Mouse (Mus musculus): ENCODE data around the gene Iqsec1. TPM values are rescaled to one million over a fixed set of nuclear protein-coding genes. Genes with fewer than 3 reads are reported as not detected.

Gene Iqsec1
- polyA plus RNA-seq (2016; fragmentation: Nextera tagmentation; extraction: Ambion mirVana): 15.8 and 18.4 TPM in 2 replicates

DNA sequence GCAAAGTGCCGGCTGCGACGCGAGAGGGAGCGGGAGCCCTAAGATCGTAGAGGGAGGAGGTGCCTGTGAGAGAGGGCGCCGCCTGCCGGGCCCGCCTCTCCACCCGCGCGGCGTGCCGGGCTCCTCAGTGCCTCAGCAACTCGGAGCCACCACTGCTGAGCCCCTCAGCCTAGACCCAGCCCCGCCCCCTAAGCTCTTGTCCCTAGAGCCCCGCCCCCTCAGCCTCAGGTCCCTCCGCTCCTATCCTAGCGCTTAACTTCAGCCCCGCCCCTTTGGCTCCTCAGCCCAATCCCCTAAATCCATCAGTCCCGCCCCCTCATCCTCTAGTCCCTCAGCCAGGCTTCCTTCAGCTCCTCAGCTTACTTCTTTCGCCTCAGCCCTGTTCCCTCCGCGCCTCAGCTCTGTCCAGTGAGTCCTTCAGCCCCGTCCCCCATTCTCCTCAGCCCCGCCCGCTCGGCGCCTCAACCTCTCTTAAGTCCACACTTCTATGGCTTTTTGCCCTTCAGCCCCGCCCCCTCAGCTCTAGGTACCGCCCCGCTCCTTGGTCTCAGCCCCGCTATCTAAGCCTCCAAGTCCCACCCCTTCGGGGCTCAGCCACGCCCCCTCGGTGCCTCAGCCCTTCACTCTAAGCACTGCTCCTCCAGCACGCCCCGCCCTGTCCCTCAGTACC lies at the start of gene Iqsec1:
TSS of gene Iqsec1 (minus strand) at position 38 of the 670 bp plus-strand sequence.
- Histone ChIP-seq H3K27me3 (peaks cover 15% of the 10 kb centered on the region), H3K9ac (peak within 1 kb of the TSS; percentile 81), H3K4me2 (replicated peaks) (peak within 1 kb of the TSS; percentile 99), H3K4me3 (peak within 1 kb of the TSS; percentile 76), H3K27ac (peak within 1 kb of the TSS; percentile 66), H3K4me1 (peaks cover 11% of the 10 kb centered on the region), H3K9me3 (replicated peaks) (peaks cover 25% of the 10 kb centered on the region; the same call in 1 of the 2 replicates), H3K36me3 (no peaks in the 10 kb centered on the region)
- ATAC-seq (ENCODE audit: low FRiP score): peak; percentile 95
- under 1% methylated on average over 33 of the region's 39 CpGs for WGBS

DNA sequence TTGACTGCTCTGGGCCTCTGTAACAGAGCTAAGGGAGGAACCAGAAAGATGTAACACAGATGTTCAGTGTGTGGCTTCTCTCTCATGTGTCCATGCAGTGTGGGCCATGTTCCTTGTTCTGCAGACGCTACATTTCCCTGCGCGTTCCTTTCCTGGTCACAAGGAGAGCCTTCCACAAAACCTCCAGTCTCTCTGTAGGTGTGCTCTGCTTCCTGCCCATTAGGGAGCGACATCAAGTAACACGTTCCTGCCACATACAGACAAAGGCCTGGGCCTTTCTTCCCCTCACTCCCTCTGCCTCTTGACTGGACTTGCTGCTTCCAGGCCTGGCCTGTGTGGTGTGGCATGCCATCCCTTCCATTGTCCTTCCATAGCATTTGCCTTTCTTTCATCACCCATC lies 39.8 kb upstream of the Iqsec1 start:
- 80% methylated on average over 5 of the region's 5 CpGs for WGBS
- Histone ChIP-seq H3K9me3 (replicated peaks) (no peaks in the 10 kb centered on the region), H3K27ac (no peak overlapping the region)

DNA sequence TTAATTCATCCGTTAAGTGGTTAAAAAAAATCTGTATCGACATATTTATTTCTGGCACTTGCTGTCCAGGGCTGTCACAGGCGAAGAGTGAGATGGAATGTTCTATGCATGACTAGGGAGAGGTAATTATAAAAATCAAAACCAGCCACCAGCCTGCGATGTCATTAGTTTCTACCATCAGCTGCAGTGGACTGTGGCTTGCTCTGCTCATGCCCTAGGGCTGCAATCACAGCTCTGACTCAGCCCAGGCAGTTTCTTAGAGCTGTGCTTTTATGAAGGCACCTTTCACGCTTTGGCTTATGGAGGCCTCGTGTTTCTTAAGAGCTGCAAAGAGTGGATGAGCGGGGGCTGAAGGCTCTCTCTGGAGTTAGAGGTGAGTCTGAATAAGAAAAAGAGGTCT lies 32.3 kb upstream of the Iqsec1 start:
- peak; percentile 60 for ATAC-seq (ENCODE audit: low FRiP score)
- Histone ChIP-seq H3K4me2 (replicated peaks) (no peak overlapping the region), H3K4me1 (peaks cover 5% of the 10 kb centered on the region; the same call in 1 of the 2 replicates), H3K36me3 (peaks cover 4% of the 10 kb centered on the region; the same call in 1 of the 2 replicates), H3K9ac (no peak overlapping the region), H3K27ac (peak overlapping the region; percentile 64), H3K4me3 (no peak overlapping the region), H3K27me3 (no peaks in the 10 kb centered on the region), H3K9me3 (replicated peaks) (no peaks in the 10 kb centered on the region)
- WGBS: 76% methylated on average over 7 of the region's 7 CpGs

More for the DNA sequence above, 39.8 kb upstream of the Iqsec1 start:
- Histone ChIP-seq H3K9ac (no peak overlapping the region), H3K4me2 (replicated peaks) (no peak overlapping the region), H3K36me3 (peaks cover 22% of the 10 kb centered on the region; the same call in 1 of the 2 replicates), H3K27me3 (no peaks in the 10 kb centered on the region), H3K4me3 (no peak overlapping the region), H3K4me1 (no peaks in the 10 kb centered on the region)
- no peak for ATAC-seq (ENCODE audit: low FRiP score)

DNA sequence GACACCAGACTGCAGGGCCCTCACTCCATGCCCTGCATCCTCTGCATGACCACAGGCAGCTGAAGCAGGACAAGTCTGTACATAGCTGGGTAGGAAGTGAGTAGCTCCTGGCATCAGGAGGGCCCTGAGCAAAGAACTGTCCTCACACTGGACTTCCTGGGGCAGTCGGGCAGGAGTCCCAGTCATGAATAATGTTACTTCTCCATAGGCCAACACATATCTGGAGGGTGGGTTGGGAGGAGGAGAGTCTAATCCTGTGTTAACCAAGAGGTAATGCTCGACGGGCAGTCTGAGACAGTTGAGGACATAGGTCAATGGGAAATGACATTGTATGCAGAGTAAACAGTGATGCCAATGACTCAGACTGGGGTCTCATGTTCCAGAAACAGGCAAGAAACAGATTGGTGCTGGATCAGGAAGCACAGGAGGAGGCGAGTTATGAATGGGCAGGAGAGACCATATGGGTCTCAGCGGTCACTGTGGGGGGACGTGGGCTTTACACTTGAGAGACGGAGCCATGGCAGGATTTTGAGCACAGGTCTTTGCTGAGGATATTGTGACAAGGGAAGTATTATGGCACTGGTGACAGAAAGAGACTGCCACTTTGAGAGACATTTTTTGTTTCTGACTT lies 28.2 kb upstream of the Iqsec1 start:
- WGBS: 85% methylated on average over 7 of the region's 7 CpGs
- no peak overlapping the region for H3K9ac ChIP-seq
- H3K4me3 ChIP-seq: no peak overlapping the region
- ATAC-seq (ENCODE audit: low FRiP score): no peak
- H3K9me3 ChIP-seq (replicated peaks): no peaks in the 10 kb centered on the region
- peaks cover 12% of the 10 kb centered on the region for H3K4me1 ChIP-seq
- no peak overlapping the region for H3K4me2 ChIP-seq (replicated peaks)
- no peak overlapping the region for H3K27ac ChIP-seq
- H3K27me3 ChIP-seq: no peaks in the 10 kb centered on the region
- peaks cover 4% of the 10 kb centered on the region; the same call in 1 of the 2 replicates for H3K36me3 ChIP-seq

DNA sequence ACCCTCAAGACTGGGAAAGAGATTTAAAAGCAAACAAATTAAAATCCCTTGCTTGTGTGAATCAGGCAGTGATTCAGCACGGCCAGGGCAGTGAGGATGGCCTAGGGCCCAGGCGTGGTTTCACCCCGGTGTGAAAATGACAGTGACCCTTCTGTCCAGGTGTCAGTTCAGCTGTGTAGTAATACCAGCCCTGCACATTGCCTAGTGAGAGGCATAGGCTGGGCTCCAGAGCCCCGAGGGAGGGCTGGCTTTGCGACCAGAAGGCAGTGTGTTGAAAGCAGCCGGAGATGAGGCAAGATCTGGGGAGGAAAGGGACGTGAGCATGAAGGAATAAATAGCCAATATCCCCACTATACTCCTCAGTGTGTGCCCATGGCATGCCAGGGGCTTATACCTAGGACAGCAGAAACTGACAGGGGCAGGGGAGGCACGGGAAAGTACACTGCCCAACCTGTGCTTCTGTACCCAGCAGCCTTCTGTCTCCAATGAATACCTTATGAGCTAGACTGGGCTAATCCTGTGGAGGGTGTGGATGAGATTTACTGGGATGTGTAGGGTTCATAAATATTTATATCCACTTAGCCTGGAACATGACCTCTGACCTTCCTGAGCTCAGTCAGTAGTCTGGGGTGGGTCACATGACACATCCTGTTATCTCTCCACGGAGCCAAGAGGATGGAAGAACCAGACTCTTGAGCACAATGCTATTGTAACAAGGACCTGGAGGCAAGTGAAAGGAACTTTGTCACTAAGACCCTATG lies 25.9 kb upstream of the Iqsec1 start:
- Histone ChIP-seq H3K4me1 (peaks cover 7% of the 10 kb centered on the region), H3K4me2 (replicated peaks) (no peak overlapping the region), H3K27ac (no peak overlapping the region), H3K9ac (no peak overlapping the region), H3K27me3 (no peaks in the 10 kb centered on the region), H3K4me3 (no peak overlapping the region), H3K36me3 (no peaks in the 10 kb centered on the region; the same call in 1 of the 2 replicates), H3K9me3 (replicated peaks) (no peaks in the 10 kb centered on the region)
- ATAC-seq (ENCODE audit: low FRiP score): no peak
- WGBS: 57% methylated on average over 9 of the region's 9 CpGs

DNA sequence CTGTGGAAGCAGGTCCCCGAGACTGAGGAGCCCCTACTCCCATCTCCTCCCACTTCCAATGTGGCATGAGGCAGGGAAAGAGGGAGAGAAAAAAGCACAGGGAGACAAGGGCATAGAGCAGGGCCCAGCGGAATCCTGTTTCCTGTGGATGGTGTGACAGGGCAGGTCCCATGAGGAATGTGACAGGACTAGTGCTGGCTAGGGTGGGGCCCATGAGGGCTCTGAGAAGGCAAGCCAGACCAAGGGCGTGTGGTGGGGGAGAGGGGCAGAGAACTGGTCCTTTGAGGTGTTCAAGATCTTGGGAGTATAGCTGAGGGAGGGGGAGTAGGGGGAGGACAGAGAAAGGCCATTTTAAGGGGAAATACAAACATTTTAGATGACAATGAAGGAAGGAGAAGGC lies 24.0 kb upstream of the Iqsec1 start:
- no peak overlapping the region for H3K9ac ChIP-seq
- H3K36me3 ChIP-seq: no peaks in the 10 kb centered on the region
- no peak for ATAC-seq (ENCODE audit: low FRiP score)
- peaks cover 7% of the 10 kb centered on the region for H3K4me1 ChIP-seq
- WGBS: 75% methylated on average over 3 of the region's 3 CpGs
- H3K27ac ChIP-seq: no peak overlapping the region
- no peak overlapping the region for H3K4me3 ChIP-seq
- no peaks in the 10 kb centered on the region for H3K27me3 ChIP-seq
- no peaks in the 10 kb centered on the region for H3K9me3 ChIP-seq (replicated peaks)
- H3K4me2 ChIP-seq (replicated peaks): no peak overlapping the region

DNA sequence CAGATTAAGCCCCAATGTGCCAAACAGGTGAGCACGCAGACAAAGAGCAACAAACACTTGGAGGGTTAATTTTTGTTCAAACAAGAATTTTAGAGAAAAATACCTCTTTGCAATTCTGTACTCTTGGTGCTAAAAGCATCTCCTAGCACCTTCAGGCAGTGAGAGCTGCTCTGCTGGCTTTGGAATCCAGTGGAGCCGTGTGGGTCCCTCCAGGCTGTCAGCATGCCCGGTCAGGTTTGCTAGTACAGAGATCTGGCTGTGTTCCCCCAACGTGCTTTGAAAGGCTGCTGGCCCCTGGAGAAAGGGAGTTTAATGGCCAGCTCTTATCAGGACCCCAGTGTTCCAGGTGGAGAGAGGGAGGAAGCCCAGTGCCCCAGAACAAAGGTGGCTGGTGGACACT lies 23.1 kb upstream of the Iqsec1 start:
- H3K36me3 ChIP-seq: no peaks in the 10 kb centered on the region
- H3K4me3 ChIP-seq: no peak overlapping the region
- 72% methylated on average over 4 of the region's 4 CpGs for WGBS
- H3K9me3 ChIP-seq (replicated peaks): no peaks in the 10 kb centered on the region
- H3K4me2 ChIP-seq (replicated peaks): no peak overlapping the region
- no peak for ATAC-seq (ENCODE audit: low FRiP score)
- H3K4me1 ChIP-seq: peaks cover 7% of the 10 kb centered on the region
- no peaks in the 10 kb centered on the region for H3K27me3 ChIP-seq
- no peak overlapping the region for H3K27ac ChIP-seq
- no peak overlapping the region for H3K9ac ChIP-seq

DNA sequence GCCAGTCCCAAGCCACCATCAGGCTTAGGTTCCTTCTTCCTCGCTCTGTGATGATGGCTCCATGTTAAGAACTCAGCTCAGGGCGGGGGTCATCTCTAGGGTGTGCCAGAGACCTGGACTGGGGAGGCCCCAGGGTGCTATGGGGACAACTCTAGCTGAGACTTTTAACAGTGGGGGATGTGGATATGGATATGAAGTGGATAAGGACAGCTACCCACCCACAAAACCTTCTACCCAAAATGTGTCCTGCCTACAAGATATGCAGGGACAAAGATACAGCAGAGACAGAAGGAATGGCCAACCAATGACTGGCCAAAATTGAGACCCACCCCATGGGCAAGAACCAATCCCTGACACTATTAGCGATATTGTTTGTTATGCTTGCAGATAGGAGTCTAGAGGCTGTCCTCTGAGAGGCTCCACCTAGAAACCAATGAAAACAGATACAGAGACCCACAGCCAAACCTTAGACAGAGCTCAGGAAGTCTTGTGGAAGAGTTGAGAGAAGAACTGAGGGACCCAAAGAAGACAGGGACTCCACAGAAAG lies 19.9 kb upstream of the Iqsec1 start:
- 92% methylated on average over 3 of the region's 3 CpGs for WGBS
- no peak for ATAC-seq (ENCODE audit: low FRiP score)
- Histone ChIP-seq H3K4me3 (no peak overlapping the region), H3K27ac (no peak overlapping the region), H3K27me3 (no peaks in the 10 kb centered on the region), H3K9me3 (replicated peaks) (no peaks in the 10 kb centered on the region), H3K36me3 (no peaks in the 10 kb centered on the region), H3K9ac (no peak overlapping the region), H3K4me1 (no peaks in the 10 kb centered on the region), H3K4me2 (replicated peaks) (no peak overlapping the region)

DNA sequence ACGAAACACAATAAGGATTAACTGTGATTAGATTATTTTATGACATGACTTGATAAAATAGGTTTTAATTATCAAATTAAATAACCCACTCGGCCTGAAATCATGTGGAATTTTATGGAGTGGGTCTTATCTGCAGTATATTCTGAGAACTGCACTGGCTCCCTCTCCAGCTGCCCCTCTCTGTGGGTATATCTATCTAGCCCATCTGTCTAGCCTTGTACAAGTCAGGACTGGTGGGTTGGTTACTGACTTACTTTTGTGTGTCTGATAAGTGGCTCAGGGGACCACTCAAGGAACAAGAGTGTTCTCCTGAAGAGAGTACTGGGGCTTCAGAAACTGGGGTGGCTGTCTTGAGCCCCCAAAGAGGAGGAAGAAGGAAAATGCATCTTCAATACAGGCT lies 18.7 kb upstream of the Iqsec1 start:
- no peaks in the 10 kb centered on the region for H3K4me1 ChIP-seq
- no peak overlapping the region for H3K4me2 ChIP-seq (replicated peaks)
- H3K9me3 ChIP-seq (replicated peaks): no peaks in the 10 kb centered on the region
- no peaks in the 10 kb centered on the region for H3K36me3 ChIP-seq
- no peak for ATAC-seq (ENCODE audit: low FRiP score)
- H3K27ac ChIP-seq: no peak overlapping the region
- H3K27me3 ChIP-seq: no peaks in the 10 kb centered on the region
- no peak overlapping the region for H3K4me3 ChIP-seq
- H3K9ac ChIP-seq: no peak overlapping the region
- 63% methylated on average over 2 of the region's 2 CpGs for WGBS

DNA sequence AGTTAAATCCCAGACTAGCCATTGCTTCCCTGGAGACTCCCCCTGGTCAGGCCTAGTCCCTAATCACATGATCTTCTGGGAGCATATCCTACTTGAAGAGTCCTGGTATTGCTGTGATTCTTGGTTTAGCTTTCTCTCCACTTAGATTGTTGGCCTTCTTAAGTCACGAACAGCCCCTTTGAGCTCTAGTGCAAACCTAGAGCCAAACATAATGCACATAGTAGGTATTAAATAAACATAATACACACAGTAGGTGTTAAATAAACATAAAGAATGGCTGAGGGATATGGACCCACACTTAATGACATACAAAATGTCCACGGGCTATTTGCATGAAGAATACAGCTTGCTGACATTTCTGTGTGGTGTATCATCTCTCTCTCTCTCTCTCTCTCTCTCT lies 15.7 kb upstream of the Iqsec1 start:
- Histone ChIP-seq H3K4me3 (no peak overlapping the region), H3K9ac (no peak overlapping the region), H3K27ac (no peak overlapping the region), H3K27me3 (no peaks in the 10 kb centered on the region), H3K36me3 (no peaks in the 10 kb centered on the region), H3K4me2 (replicated peaks) (no peak overlapping the region), H3K4me1 (peaks cover 11% of the 10 kb centered on the region), H3K9me3 (replicated peaks) (no peaks in the 10 kb centered on the region)
- no peak for ATAC-seq (ENCODE audit: low FRiP score)
- WGBS: 87% methylated on average over 2 of the region's 2 CpGs

DNA sequence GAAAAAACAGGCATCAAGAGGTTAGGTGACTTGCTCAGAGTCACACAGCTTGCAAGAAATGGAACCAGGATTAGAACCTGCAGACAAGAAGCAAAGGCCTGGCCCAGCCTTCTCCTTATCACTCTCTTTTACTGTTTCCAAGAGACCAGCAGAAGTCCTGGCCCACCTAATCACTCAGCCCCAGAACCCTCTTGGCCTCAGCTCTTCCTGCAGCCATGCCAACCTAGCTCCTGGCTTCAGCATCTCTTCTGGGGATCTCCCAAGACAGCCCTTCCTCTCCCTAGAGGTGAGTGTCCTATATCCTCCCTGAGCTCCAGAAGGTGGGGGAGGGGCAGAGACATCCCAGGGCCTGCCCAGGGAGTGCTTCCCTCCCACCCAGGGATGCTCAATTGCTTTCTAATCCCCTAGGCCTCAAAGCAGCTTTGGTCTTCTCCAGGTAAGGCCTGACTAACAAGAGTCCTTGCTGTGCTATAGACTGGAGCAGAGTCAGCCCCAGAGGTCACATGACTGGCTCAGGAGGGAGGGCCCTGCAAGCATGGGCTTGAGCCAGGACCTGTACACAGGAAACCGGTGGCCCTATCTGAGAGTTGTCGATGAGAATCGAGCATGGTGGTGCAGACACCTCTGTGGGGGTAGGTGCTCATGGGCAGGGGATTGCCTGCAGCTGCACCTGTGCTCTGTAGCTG lies 15.0 kb upstream of the Iqsec1 start:
- WGBS: 34% methylated on average over 3 of the region's 3 CpGs
- H3K9me3 ChIP-seq (replicated peaks): no peaks in the 10 kb centered on the region
- H3K27ac ChIP-seq: no peak overlapping the region
- no peak for ATAC-seq (ENCODE audit: low FRiP score)
- H3K4me2 ChIP-seq (replicated peaks): no peak overlapping the region
- no peaks in the 10 kb centered on the region for H3K36me3 ChIP-seq
- H3K9ac ChIP-seq: no peak overlapping the region
- no peak overlapping the region for H3K4me3 ChIP-seq
- peaks cover 11% of the 10 kb centered on the region for H3K4me1 ChIP-seq
- H3K27me3 ChIP-seq: no peaks in the 10 kb centered on the region

DNA sequence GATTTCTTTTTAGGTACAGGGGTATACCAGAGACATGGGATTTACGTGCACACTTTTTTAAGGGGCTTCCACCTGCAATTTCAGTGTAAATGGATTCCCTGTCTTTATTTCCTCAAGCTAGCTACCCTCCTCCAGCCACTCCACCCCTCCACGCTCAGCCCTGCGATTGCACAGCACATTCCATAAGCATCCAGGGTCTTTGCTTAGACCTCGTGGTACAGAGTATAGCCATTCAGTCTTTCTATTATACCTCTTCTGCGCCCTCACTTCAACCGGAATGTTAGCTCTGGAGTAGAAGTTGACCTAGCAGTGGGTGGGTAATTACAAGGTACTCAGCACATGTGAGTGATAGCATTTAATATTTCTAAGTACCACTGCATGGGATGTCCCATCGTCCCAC lies 13.1 kb upstream of the Iqsec1 start:
- no peak overlapping the region for H3K9ac ChIP-seq
- WGBS: 40% methylated on average over 7 of the region's 7 CpGs
- H3K27me3 ChIP-seq: no peaks in the 10 kb centered on the region
- no peaks in the 10 kb centered on the region for H3K36me3 ChIP-seq
- ATAC-seq (ENCODE audit: low FRiP score): no peak
- H3K9me3 ChIP-seq (replicated peaks): no peaks in the 10 kb centered on the region
- H3K27ac ChIP-seq: no peak overlapping the region
- H3K4me1 ChIP-seq: peaks cover 11% of the 10 kb centered on the region
- H3K4me2 ChIP-seq (replicated peaks): no peak overlapping the region
- H3K4me3 ChIP-seq: no peak overlapping the region
